Comparison of ENCODE assay signal across 15 mouse cellular contexts in the genomic region with DNA sequence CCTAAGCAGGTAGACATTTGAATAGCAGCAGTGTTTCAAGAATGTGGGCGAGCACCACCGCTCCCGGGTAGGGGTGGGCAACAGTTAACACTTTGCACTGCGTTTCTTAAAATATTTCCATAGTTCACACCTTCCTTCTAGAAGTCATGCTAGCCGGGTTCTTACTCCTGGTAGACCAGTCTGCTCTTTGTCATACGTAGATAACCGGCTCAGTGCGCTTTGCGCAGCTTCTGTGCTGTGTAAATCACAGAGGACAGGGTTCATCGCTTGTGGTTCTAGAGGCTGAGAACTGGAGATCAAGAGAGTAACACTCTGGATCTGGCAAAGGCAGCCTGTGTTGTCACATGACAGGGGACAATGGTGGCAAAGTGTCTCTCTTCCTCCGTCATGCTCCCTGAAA.
DNase-seq lines count a peak whose midpoint lies in the region; ATAC-seq and TF ChIP-seq lines count a peak whose summit lies in the region.
"Had no signal": no experiment of that assay in that cellular context is flagged by ENCODE, and none has a peak within 500 bp of the region (broad histone marks: within the 10 kb centered on the region; RNA-seq: fewer than 3 reads in every experiment).

No protein-coding gene starts in this region.

- ATAC-seq in heart, embryonic 12.5 days (ENCODE audit: insufficient number of reproducible peaks, low FRiP score) = no peak
- no peak for ATAC-seq in kidney, embryonic 16.5 days (ENCODE audit: low FRiP score, low TSS enrichment)
- ATAC-seq in midbrain, embryonic 16.5 days = 0 out of 2 replicates have a peak, but pooled peaks have one; percentile 27
- no peak for ATAC-seq in midbrain, embryonic 15.5 days (replicated peaks)
- ATAC-seq in hindbrain, postnatal 0 days = no peak
- ATAC-seq: forebrain, embryonic 14.5 days; midbrain, embryonic 13.5 days had no signal

- peak overlapping the region; percentile 35 for H3K4me2 ChIP-seq in heart, embryonic 12.5 days
- H3K4me2 ChIP-seq in kidney, embryonic 16.5 days (replicated peaks; ENCODE audit: low read depth, low read length) = no peak overlapping the region; the same call in 1 of the 2 replicates
- no peak overlapping the region for H3K4me2 ChIP-seq in midbrain, embryonic 16.5 days (ENCODE audit: low read length)
- H3K4me2 ChIP-seq in midbrain, embryonic 15.5 days = no peak overlapping the region
- no peak overlapping the region for H3K4me2 ChIP-seq in hindbrain, postnatal 0 days (ENCODE audit: low read depth, low read length)
- H3K4me2 ChIP-seq: hindbrain, embryonic 13.5 days; midbrain, embryonic 13.5 days had no signal

- H3K27me3 ChIP-seq in heart, embryonic 12.5 days (replicated peaks) = no peaks in the 10 kb centered on the region
- no peaks in the 10 kb centered on the region for H3K27me3 ChIP-seq in kidney, embryonic 16.5 days (ENCODE audit: insufficient read depth, low read length)
- no peaks in the 10 kb centered on the region for H3K27me3 ChIP-seq in midbrain, embryonic 16.5 days (ENCODE audit: control insufficient read depth, insufficient read depth, low read depth, low read length)
- no peaks in the 10 kb centered on the region for H3K27me3 ChIP-seq in midbrain, embryonic 15.5 days (replicated peaks)
- H3K27me3 ChIP-seq in hindbrain, postnatal 0 days (ENCODE audit: insufficient read depth, low read length) = no peaks in the 10 kb centered on the region
- H3K27me3 ChIP-seq: hindbrain, embryonic 13.5 days; midbrain, embryonic 13.5 days had no signal

- TF ChIP-seq CTCF in hindbrain, postnatal 0 days (IDR thresholded peaks at IDR 0.05; ENCODE audit: low read depth) = no peak

- peaks cover 44% of the 10 kb centered on the region for H3K4me1 ChIP-seq in heart, embryonic 12.5 days (replicated peaks)
- peaks cover 24% of the 10 kb centered on the region for H3K4me1 ChIP-seq in kidney, embryonic 16.5 days (ENCODE audit: insufficient read depth, low read length)
- H3K4me1 ChIP-seq in midbrain, embryonic 16.5 days (ENCODE audit: control insufficient read depth, insufficient read depth, low read length) = 0 out of 2 replicates have a peak, but pooled peaks cover 2% of the 10 kb centered on the region
- H3K4me1 ChIP-seq in midbrain, embryonic 15.5 days = 0 out of 2 replicates have a peak, but pooled peaks cover 3% of the 10 kb centered on the region
- 0 out of 2 replicates have a peak, but pooled peaks cover 3% of the 10 kb centered on the region for H3K4me1 ChIP-seq in hindbrain, postnatal 0 days (ENCODE audit: insufficient read depth, low read length)

- 29% methylated on average over 11 of the region's 11 CpGs for WGBS in heart, embryonic 12.5 days
- 67% methylated on average over 11 of the region's 11 CpGs for WGBS in kidney, embryonic 16.5 days
- WGBS in midbrain, embryonic 16.5 days = 80% methylated on average over 11 of the region's 11 CpGs
- WGBS in midbrain, embryonic 15.5 days = 83% methylated on average over 11 of the region's 11 CpGs
- WGBS in hindbrain, postnatal 0 days = 81% methylated on average over 11 of the region's 11 CpGs

- peaks cover 3% of the 10 kb centered on the region; the same call in 1 of the 2 replicates for H3K36me3 ChIP-seq in heart, embryonic 12.5 days
- no peaks in the 10 kb centered on the region for H3K36me3 ChIP-seq in kidney, embryonic 16.5 days (ENCODE audit: insufficient read depth, low read length)
- H3K36me3 ChIP-seq in midbrain, embryonic 16.5 days (ENCODE audit: control insufficient read depth, insufficient read depth, low read length) = no peaks in the 10 kb centered on the region
- no peaks in the 10 kb centered on the region for H3K36me3 ChIP-seq in midbrain, embryonic 15.5 days (replicated peaks)
- H3K36me3 ChIP-seq in hindbrain, postnatal 0 days (ENCODE audit: insufficient read depth, low read length) = no peaks in the 10 kb centered on the region; the same call in 1 of the 2 replicates

- H3K27ac ChIP-seq in heart, embryonic 12.5 days (ENCODE audit: poor library complexity, severe bottlenecking) = peak overlapping the region; percentile 46
- peak overlapping the region; percentile 44; the same call in 1 of the 2 replicates for H3K27ac ChIP-seq in kidney, embryonic 16.5 days (ENCODE audit: low read length)
- no peak overlapping the region for H3K27ac ChIP-seq in midbrain, embryonic 16.5 days (ENCODE audit: low read length)
- H3K27ac ChIP-seq in midbrain, embryonic 15.5 days = no peak overlapping the region
- H3K27ac ChIP-seq in hindbrain, postnatal 0 days = no peak overlapping the region
- H3K27ac ChIP-seq: hindbrain, embryonic 13.5 days; midbrain, embryonic 13.5 days had no signal

- no peaks in the 10 kb centered on the region for H3K9me3 ChIP-seq in heart, embryonic 12.5 days (replicated peaks)
- H3K9me3 ChIP-seq in kidney, embryonic 16.5 days (ENCODE audit: low read length) = no peaks in the 10 kb centered on the region
- H3K9me3 ChIP-seq in midbrain, embryonic 16.5 days (replicated peaks; ENCODE audit: control insufficient read depth, low read length, poor library complexity, severe bottlenecking) = no peaks in the 10 kb centered on the region
- no peaks in the 10 kb centered on the region for H3K9me3 ChIP-seq in midbrain, embryonic 15.5 days
- no peaks in the 10 kb centered on the region for H3K9me3 ChIP-seq in hindbrain, postnatal 0 days (ENCODE audit: low read length)
- H3K9me3 ChIP-seq: hindbrain, embryonic 13.5 days; midbrain, embryonic 13.5 days had no signal

- no peak for DNase-seq in heart, adult 18-20 months
- no peak for DNase-seq in kidney, adult 11 months
- DNase-seq in hindbrain, postnatal 0 days (ENCODE audit: low spot score) = no peak
- DNase-seq: adrenal gland, postnatal 25 days; cerebellum, adult 2 months; kidney, adult 2 months; thymus, postnatal 25 days had no signal

- H3K9ac ChIP-seq in heart, embryonic 12.5 days = peak overlapping the region; percentile 29; the same call in 1 of the 2 replicates
- no peak overlapping the region for H3K9ac ChIP-seq in kidney, embryonic 16.5 days (replicated peaks; ENCODE audit: low read length)
- H3K9ac ChIP-seq in midbrain, embryonic 16.5 days (ENCODE audit: low read depth, low read length) = no peak overlapping the region
- no peak overlapping the region for H3K9ac ChIP-seq in midbrain, embryonic 15.5 days
- H3K9ac ChIP-seq in hindbrain, postnatal 0 days (replicated peaks; ENCODE audit: low read length) = no peak overlapping the region
- H3K9ac ChIP-seq: hindbrain, embryonic 13.5 days; midbrain, embryonic 13.5 days had no signal

- H3K4me3 ChIP-seq in heart, embryonic 12.5 days = no peak overlapping the region
- no peak overlapping the region for H3K4me3 ChIP-seq in kidney, embryonic 16.5 days (ENCODE audit: low read length)
- no peak overlapping the region for H3K4me3 ChIP-seq in midbrain, embryonic 16.5 days (ENCODE audit: low read depth, low read length)
- H3K4me3 ChIP-seq in midbrain, embryonic 15.5 days = no peak overlapping the region
- no peak overlapping the region for H3K4me3 ChIP-seq in hindbrain, postnatal 0 days (ENCODE audit: low read length)
- H3K4me3 ChIP-seq: erythroblast, embryonic 14.5 days; hindbrain, embryonic 13.5 days; midbrain, embryonic 13.5 days had no signal

Comparison
In these comparisons a context has a peak if more than half of its experiments do, and no peak if none do; other contexts are left out.
1. H3K27ac ChIP-seq: peak in heart, embryonic 12.5 days (single experiment) and kidney, embryonic 16.5 days (single experiment); none in midbrain, embryonic 16.5 days (single experiment), midbrain, embryonic 15.5 days (single experiment) and hindbrain, postnatal 0 days (single experiment).